Mouse (Mus musculus) heart, embryonic 14.5 days (tissue): ENCODE measurements around the gene Cyp2d22. TPM values are rescaled to one million over a fixed set of nuclear protein-coding genes. Genes with fewer than 3 reads are reported as not detected.

Experiments
- ATAC-seq: fragments of 200-750 bp; cut with Nextera tagmentation; 2 replicates; pipeline ENCODE4 v1.8.0; 2017; ENCODE audit warnings: low read depth, moderate TSS enrichment; ENCODE audit not compliant: insufficient number of reproducible peaks, insufficient read depth, low FRiP score
- H3K27ac ChIP-seq, 2 experiments: fragments of 200-500 bp in 1 of 2; fragments of 300-500 bp in 1 of 2; sonication (generic) in 1 of 2; replicated peaks in 1 of 2; 2 replicates each; pipeline ENCODE4 v1.5.1; 2012 to 2014; ENCODE audit warnings: low read depth in 2 of 2, low read length in 2 of 2, control low read depth in 1 of 2, mild to moderate bottlenecking in 1 of 2, mixed read lengths in 1 of 2; ENCODE audit not compliant: control insufficient read depth in 1 of 2, insufficient read depth in 1 of 2
- H3K27me3 ChIP-seq: fragments of 300-500 bp; sonication (generic); 2 replicates; pipeline ENCODE4 v1.6.1; 2014; ENCODE audit warnings: mild to moderate bottlenecking, low read length, control low read depth; ENCODE audit not compliant: control insufficient read depth, insufficient read depth
- H3K36me3 ChIP-seq: fragments of 300-500 bp; sonication (generic); 2 replicates; pipeline ENCODE4 v1.6.1; 2014; ENCODE audit warnings: mild to moderate bottlenecking, control low read depth, low read length, mixed read lengths; ENCODE audit not compliant: control insufficient read depth, insufficient read depth
- H3K4me1 ChIP-seq, 2 experiments: fragments of 200-500 bp in 1 of 2; fragments of 300-500 bp in 1 of 2; sonication (generic) in 1 of 2; 2 replicates each; pipeline ENCODE4 v1.6.1; 2012 to 2014; ENCODE audit warnings: low read length in 2 of 2, control low read depth in 1 of 2, mixed read lengths in 1 of 2; ENCODE audit not compliant: control insufficient read depth in 2 of 2, insufficient read depth in 2 of 2
- H3K4me2 ChIP-seq: fragments of 300-500 bp; sonication (generic); 2 replicates; pipeline ENCODE4 v1.6.1; 2014; ENCODE audit warnings: mild to moderate bottlenecking, low read length
- H3K4me3 ChIP-seq, 2 experiments: fragments of 200-500 bp in 1 of 2; fragments of 300-500 bp in 1 of 2; sonication (generic) in 1 of 2; 2 replicates each; pipeline ENCODE4 v1.5.1; 2012 to 2014; ENCODE audit warnings: low read length in 2 of 2, mild to moderate bottlenecking in 2 of 2, control low read depth in 1 of 2, low read depth in 1 of 2, moderate library complexity in 1 of 2; ENCODE audit not compliant: control insufficient read depth in 1 of 2, insufficient read depth in 1 of 2
- H3K9ac ChIP-seq: fragments of 300-500 bp; sonication (generic); 2 replicates; pipeline ENCODE4 v1.6.1; 2014; ENCODE audit warnings: mild to moderate bottlenecking, low read length
- H3K9me3 ChIP-seq: fragments of 300-500 bp; sonication (generic); 2 replicates; pipeline ENCODE4 v1.6.1; 2016; ENCODE audit warnings: low read length, control low read depth; ENCODE audit not compliant: control insufficient read depth
- WGBS: fragments of 180-500 bp; shearing (Covaris S2); extraction: QIAGEN DNeasy Blood & Tissue Kit; methylation state at CpG from one replicate; pipeline ENCODE4 v1.1.7; 2014; 5-methylcytosine and 5-hydroxymethylcytosine counted together
- polyA plus RNA-seq: library from polyadenylated mRNA; unstranded; fragments of >200 nt; fragmentation: Nextera tagmentation; extraction: Ambion mirVana; gene quantifications from 2 replicates; pipeline ENCODE4 v1.2.1, GENCODE M21; 2014

Gene Cyp2d22
- polyA plus RNA-seq, 1 experiment from 2014 or later: 9.2 TPM

DNA sequence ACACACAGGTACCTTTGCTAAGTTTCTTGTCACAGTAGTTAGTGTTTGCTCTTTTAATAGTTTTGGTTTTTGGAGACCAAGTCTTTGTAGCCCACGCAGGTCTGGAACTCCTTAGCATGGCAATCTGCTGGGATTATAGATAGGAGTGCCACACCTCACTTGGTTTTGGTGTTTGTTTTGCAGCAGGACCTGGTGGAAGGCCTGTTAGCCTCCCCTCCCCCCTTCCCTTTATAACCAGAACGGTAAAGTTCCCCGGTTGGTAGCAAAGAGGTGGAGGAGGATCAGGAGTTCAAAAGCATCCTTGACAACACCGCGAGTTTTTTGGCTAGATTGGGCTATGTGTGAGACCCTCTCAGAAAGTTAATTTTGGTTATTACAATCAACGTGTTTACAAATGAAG lies 35.1 kb downstream of the Cyp2d22 start:
- Histone ChIP-seq H3K36me3 (peaks cover 25% of the 10 kb centered on the region), H3K27ac (no peak overlapping the region; a peak in 1 of 4 replicates), H3K27me3 (no peaks in the 10 kb centered on the region), H3K9ac (no peak overlapping the region), H3K9me3 (no peaks in the 10 kb centered on the region), H3K4me1 (peaks cover 26 to 30% of the 10 kb centered on the region in 2 experiments), H3K4me3 (no peak overlapping the region), H3K4me2 (no peak overlapping the region; the same call in 1 of the 2 replicates)
- 84% methylated on average over 6 of the region's 6 CpGs for WGBS
- no peak for ATAC-seq

DNA sequence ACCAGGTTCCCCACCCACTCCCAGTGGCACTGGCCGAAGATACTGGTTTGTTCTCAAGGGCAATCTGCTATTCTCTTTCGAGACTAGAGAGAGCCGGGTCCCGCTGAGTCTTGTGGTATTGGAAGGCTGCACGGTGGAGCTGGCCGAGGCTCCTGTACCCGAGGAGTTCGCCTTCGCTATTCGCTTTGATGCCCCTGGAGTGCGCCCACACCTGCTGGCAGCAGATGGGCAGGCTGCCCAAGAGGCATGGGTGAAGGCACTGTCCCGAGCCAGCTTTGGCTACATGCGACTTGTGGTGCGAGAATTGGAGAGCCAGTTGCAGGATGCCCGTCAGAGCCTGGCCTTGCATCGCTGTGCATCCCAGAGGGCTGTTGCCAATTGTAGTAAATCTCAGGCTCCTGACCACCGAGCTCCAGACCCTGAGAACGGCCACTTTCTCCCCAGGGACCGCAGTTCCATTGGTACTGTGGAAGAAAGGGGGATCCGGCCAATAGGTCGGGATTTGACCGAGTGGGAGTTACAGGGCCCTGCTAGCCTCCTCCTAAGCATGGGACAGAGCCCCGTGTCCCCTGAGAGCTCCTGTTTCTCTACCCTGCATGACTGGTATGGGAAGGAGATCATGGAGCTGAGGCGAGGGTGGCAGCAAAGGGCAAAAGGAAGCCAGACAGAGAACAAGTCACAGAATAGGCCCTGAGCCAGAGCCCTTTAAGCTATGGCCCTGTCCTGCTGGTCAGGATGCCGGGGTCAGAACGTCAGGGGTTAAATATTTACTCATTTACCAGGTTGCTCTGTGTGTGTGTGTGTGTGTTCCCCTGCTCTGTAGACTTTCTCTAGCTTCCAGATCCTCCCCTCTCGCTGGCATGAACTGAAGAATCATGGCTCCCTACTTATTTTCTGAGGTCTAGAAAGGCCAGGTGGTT lies 36.4 kb downstream of the Cyp2d22 start:
- Histone ChIP-seq H3K27me3 (no peaks in the 10 kb centered on the region), H3K4me1 (peaks cover 26 to 30% of the 10 kb centered on the region in 2 experiments), H3K27ac (no peak overlapping the region), H3K9me3 (no peaks in the 10 kb centered on the region), H3K4me2 (no peak overlapping the region), H3K4me3 (no peak overlapping the region), H3K9ac (no peak overlapping the region), H3K36me3 (peaks cover 11% of the 10 kb centered on the region)
- 91% methylated on average over 27 of the region's 27 CpGs for WGBS
- no peak for ATAC-seq

DNA sequence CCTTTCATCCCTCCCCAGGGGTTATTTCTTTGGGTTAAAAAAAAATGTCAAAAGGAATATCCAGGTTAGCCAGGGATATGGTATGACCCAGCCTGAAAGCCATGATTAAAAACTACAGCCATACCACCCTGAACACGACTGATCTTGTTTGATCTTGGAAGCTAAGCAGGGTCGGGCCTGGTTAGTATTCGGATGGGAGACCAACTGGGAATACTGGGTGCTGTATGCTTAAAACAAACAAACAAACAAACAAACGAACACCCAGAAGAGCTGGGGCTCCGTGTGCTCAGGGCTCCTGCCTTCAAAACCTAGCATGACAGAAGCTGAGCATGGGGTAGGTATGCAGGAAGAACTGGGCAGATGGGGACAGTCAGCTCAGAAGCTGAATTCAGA lies 37.5 kb downstream of the Cyp2d22 start:
- peak overlapping the region; percentile 83 for H3K9ac ChIP-seq
- 79% methylated on average over 5 of the region's 5 CpGs for WGBS
- H3K27ac ChIP-seq: peak overlapping the region; percentile 55 to 78; a peak in 1 of 4 replicates
- ATAC-seq: no peak
- H3K4me2 ChIP-seq: peak overlapping the region; percentile 92
- no peaks in the 10 kb centered on the region for H3K27me3 ChIP-seq
- H3K4me1 ChIP-seq: peaks cover 28 to 32% of the 10 kb centered on the region in 2 experiments
- peaks cover under 1% of the 10 kb centered on the region for H3K36me3 ChIP-seq
- H3K9me3 ChIP-seq: no peaks in the 10 kb centered on the region
- H3K4me3 ChIP-seq: no peak overlapping the region

DNA sequence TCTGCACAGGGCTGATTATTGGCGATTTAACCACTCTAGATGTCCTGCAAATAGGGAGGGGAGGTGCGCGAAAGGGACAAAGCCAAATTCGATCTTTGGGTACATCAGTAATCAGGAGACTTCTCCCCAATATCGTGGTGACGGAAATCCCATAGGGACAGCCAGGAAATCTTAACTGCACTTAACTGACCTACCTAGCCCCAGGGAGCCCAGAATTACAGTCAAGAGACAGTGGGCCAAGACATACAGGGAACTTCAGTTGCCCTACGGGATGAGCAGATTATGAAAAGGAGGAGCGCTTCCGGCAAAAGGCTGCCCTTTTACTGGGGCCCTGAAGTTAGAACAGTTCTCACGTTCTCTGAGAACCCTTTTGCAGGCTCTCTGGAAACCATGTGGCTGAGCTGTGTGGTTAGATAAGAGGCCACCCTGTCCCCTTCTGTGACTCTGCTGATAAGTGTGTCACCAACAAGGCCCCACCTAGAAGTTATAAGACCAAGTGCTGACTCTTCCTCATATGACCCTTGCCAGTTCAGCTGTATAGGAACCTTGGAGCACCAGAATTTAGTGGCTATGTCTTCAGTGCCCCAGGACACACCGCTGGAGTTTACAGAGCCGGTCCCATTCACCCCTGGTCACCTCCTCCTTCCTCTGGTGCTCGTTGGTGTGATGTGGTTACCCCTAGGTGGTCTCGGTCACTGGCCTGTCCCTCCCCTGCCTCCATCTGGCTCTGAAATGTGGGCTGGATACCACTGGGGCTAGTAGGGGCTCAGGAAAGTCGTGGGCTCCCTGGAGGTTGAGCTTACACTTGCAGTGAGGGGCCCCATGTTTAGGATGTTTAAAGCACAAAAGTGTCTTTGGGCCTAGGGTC lies 38.2 kb downstream of the Cyp2d22 start:
- Histone ChIP-seq H3K27me3 (no peaks in the 10 kb centered on the region), H3K4me2 (peak overlapping the region; percentile 92), H3K9me3 (no peaks in the 10 kb centered on the region), H3K27ac (peak overlapping the region; percentile 55 to 78), H3K4me1 (peaks cover 22 to 31% of the 10 kb centered on the region in 2 experiments), H3K36me3 (peaks cover 1% of the 10 kb centered on the region), H3K4me3 (peak overlapping the region; percentile 52 to 54; a peak in 3 of 4 replicates), H3K9ac (peak overlapping the region; percentile 83)
- no peak for ATAC-seq
- WGBS: 34% methylated on average over 15 of the region's 15 CpGs

DNA sequence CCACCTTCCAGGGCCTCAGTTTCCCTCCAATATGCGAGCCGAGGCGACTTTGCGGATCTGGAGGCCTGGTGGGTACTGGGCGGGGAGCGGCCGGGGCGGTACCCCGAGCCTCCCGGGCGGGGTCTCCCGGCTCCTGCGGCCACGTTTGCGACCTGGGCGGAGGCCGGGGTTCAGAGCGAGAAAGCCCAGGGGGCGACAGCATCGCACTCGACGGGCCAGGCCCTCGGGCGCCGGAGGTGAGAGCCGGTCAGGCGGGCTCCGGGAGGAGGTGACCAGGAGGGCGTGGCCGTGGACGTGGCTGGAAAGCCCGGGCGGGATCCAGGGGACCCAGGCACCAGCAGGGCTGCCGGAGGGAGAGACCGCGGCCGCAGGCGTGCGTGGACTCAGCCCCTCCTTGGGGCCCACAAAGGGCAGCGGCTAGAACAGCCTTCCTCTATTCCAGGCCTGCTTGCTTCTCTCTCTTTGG lies 39.0 kb downstream of the Cyp2d22 start:
- H3K27me3 ChIP-seq: no peaks in the 10 kb centered on the region
- peak overlapping the region; percentile 83 for H3K9ac ChIP-seq
- H3K4me1 ChIP-seq: peaks cover 20 to 28% of the 10 kb centered on the region in 2 experiments
- peak; percentile 3; the same call in 1 of the 2 replicates for ATAC-seq
- H3K4me2 ChIP-seq: peak overlapping the region; percentile 92
- WGBS: 2% methylated on average over 40 of the region's 40 CpGs
- H3K36me3 ChIP-seq: peaks cover 10% of the 10 kb centered on the region
- H3K9me3 ChIP-seq: no peaks in the 10 kb centered on the region
- peak overlapping the region; percentile 55 to 78 for H3K27ac ChIP-seq
- H3K4me3 ChIP-seq: peak overlapping the region; percentile 52 to 54

DNA sequence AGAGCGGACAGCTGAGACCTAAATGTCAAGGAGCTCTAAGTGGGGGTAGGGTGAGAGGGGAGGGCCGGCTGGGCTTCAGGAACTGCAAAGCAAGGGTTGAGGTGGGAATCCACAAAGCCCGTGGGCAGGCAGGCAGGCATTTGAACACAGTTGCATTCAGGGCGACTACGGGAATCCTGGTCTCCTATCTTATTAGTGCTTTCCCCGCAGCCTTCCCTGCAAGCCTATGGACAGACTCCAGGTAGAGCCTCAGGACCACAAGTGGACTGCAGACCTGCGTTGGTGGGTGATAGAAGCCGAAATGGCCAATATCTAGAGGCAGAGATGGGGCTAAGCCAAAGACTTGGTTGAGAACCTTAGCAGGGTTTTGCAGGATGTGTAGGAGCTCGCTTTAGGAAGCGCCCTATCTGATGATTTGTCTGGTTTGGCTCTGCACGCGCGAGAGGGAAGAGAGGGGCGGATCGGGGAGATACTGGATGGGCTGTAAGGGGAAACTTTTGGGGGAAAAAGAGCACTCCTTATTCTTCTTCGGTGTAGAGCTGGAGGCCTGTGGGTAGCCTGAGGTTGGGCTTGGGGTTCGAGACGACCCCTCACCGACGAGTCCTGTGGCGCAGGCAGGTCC lies 39.5 kb downstream of the Cyp2d22 start:
- WGBS: 36% methylated on average over 21 of the region's 21 CpGs
- Histone ChIP-seq H3K9me3 (no peaks in the 10 kb centered on the region), H3K27me3 (no peaks in the 10 kb centered on the region), H3K4me1 (peaks cover 20 to 28% of the 10 kb centered on the region in 2 experiments), H3K27ac (peak overlapping the region; percentile 55 to 78; a peak in 3 of 4 replicates), H3K4me2 (peak overlapping the region; percentile 92), H3K4me3 (peak overlapping the region; percentile 52 to 54), H3K9ac (peak overlapping the region; percentile 83), H3K36me3 (peaks cover 15% of the 10 kb centered on the region)
- ATAC-seq: no peak
